Mouse (Mus musculus) telencephalon, adult 2 months (tissue): Measurements from ENCODE around the gene 2410004P03Rik.

ENCODE experiments used
- DNase-seq: peaks from one replicate; pipeline ENCODE4 v3.0.0-alpha.2; 2011; ENCODE audit warnings: low read depth, low spot score

The 2410004P03Rik gene

DNA sequence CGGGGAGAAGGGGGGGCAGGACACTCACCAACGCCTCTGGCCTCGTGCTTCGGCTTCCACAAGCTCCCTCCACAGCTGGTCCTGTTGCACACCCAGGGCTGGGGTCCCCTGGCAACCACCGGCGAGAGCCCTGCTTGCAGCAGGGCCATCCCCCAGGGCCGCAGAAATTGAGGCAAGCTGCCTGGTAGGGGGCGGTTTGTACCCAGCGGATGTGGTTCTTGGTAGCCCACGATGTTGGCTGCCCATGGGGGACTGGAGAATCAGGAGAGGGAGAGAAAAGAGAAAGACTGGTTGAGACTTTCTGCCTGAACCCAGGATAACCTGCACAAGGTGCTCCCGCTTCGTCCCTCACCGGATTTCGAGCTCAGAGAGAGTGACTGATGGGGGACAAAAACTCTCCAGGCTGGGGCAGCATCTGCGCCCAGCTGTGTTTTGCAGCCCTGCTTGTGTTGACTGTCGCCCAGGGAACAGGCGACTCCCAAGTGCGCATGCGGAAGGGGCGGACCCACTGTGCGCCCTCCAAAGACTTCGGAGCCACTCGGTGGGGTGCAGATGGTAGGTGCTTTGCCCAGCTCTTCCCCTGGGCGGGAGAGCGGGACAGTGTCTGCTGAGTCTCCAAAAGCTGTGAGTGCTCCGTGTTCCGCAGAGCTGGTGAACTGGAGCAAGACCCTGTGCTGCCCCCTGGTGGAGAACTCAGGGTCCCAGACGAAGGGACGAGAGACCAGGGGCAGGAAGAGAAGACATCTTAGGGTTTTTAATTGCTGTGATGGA is at the start of gene 2410004P03Rik:
Gene 2410004P03Rik, minus strand, starts transcription at position 628 of the 771 bp plus-strand sequence.
- DNase-seq, result no peak

DNA sequence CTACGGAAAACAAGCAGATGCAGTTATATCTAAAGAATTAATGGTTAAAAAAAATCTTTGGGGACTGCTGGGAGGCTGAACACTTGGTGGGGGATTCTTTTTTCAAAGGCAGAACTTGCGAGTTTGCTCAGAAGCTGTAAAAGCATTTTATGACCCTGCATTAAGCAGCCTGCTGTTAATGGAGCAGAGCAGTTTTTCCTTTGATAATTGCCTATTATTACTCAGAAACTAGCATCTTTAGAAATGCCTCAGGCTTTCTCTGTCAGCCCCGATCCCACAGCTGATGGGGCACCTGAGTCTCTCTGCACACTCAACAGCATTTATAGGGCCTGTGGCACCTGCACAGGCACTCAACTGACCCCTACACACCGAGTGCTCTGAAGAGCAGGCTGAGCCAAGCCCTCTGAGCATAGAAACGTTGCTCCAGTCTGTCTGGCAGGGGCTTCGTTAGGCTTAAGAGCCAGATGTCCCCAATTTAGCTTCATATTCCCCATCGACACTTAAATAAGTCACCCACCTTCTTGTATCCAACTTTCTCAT is 49.7 kb upstream of the 2410004P03Rik start:
- no peak for DNase-seq

- DNase-seq, result no peak
These were observed 47.0 kb upstream of the 2410004P03Rik start for GRCm38 (mm10) chr12:17058490-17058889.

DNA sequence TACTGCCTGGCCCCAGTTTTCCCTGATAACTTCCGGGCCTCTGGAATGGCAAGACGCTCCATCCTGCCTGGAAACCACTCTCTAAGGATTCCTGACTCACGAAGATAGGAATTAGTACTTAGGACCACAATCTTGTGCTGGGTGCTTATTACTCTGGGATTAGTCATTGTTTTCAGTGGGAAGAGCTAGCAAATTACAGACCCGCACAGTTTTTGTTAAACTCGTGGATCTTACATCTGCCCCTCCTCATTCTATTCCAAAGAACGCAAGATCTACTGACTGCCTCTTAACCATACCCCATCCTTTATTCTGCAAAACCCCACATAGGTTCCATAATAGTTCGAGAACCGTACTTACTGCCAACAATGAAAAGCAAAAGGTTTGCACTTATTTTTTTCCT is 45.6 kb upstream of the 2410004P03Rik start:
- no peak for DNase-seq

- no peak for DNase-seq
These were observed 44.2 kb upstream of the 2410004P03Rik start for GRCm38 (mm10) chr12:17055766-17056165.

DNA sequence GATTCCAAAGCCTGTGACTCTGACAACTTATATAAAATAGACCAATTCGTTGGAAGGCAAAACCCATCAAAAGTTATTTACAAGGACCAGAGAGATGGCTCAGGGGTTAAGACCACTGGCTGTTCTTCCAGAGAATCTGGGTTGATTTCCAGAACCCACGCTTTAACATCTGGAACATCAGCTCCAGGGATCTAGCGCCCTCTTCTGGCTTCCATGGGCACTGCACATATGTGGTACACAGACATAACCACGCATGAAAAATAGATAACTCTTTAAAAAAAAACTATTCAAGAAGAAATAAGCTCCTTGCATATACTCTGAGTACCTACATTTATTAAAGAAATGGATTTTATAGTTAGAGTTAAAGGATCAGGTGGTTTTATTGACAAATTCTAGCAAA is 43.2 kb upstream of the 2410004P03Rik start:
- no peak for DNase-seq

- no peak for DNase-seq
These were observed 41.1 kb upstream of the 2410004P03Rik start for GRCm38 (mm10) chr12:17052673-17053072.

DNA sequence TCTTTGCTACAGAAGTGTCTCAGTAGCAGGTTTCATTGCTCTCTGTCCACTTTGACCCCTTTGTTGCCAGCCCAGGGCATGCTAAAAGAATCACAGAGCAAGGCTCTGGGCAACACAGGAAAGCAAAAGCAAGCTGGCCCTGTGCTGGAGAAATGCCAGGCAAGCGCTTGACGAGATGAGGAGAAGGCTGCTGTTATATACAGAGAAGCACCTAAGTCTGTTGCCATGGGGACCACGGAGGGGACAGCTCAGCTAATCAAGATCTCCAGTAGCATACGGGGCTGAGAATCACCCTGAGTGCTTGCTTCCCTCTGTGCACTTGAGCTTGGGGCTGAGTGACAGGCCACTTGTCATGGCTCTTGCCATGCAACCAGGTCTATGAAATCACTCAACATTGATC is 39.5 kb upstream of the 2410004P03Rik start:
- DNase-seq, result no peak

DNA sequence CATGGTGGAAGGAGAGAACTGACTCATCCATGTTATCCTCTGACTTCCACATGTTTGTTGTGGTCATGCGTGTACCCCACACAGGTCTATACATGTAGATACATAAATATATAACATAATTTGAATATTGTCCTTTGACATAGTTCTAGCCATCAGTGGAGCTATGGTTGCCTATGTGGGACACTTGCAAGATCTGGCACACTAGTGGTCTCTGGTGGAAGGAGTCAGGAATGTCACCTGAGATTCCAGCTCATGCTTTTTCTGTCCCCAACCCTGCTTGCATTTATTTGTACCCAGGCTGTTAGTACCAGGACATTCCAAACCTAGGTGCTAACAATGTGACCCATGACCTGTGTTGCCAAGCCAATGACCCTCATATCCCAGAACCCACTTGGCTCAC is 38.3 kb upstream of the 2410004P03Rik start:
- no peak for DNase-seq

- no peak for DNase-seq
These were observed 37.6 kb upstream of the 2410004P03Rik start for GRCm38 (mm10) chr12:17048979-17049612.

- DNase-seq, result no peak
These were observed 31.8 kb upstream of the 2410004P03Rik start for GRCm38 (mm10) chr12:17043311-17043710.

DNA sequence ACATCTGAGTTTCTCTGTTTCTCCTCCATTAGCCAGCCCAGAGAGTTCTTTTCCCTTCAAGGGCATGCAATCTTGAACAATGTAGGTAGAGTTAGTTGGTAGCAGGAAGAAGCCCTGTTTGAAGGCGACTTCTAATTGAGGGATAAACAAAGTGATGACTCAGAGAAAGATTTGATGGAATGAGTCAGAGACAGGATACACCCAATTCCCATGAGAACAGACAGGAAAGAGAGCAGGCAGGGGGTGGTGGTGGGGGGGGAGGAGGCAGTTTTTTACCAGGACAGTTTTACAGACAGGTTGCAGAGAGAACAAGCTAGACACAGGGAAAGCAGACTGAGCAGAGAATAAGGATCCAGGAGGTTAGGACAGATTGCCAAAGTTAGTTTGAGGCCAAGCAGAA is 29.0 kb upstream of the 2410004P03Rik start:
- DNase-seq, result no peak

- no peak for DNase-seq
These were observed 27.9 kb upstream of the 2410004P03Rik start for GRCm38 (mm10) chr12:17039415-17039814.

GRCm38 (mm10) chr12:17038246-17038645 is 26.7 kb upstream of the 2410004P03Rik start:
- DNase-seq, result no peak

GRCm38 (mm10) chr12:17037053-17037610 is 25.6 kb upstream of the 2410004P03Rik start:
- DNase-seq, result peak; percentile 58

DNA sequence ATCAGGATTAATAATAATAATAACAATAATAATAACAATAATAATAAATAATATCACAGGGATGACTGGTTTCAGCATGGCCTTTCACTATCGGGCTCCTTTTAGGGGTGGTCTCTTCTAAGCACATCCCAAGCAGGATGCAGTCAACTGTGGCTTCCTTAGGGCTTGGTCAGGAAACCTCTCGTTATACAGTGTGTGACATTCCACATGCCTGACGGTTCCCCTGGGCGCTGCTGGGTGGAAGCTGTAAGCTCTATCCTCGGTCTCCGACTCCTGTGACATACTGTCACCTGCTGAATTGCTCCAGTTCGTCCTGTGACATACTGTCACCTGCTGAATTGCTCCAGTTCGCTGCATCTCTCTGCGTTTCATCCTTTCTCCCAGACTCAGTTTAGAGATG is 25.0 kb upstream of the 2410004P03Rik start:
- no peak for DNase-seq

GRCm38 (mm10) chr12:17035128-17035527 is 23.6 kb upstream of the 2410004P03Rik start:
- DNase-seq, result no peak

- DNase-seq, result no peak
These were observed 23.1 kb upstream of the 2410004P03Rik start for GRCm38 (mm10) chr12:17034671-17035070.

- DNase-seq, result no peak
These were observed 21.9 kb upstream of the 2410004P03Rik start for GRCm38 (mm10) chr12:17033464-17033841.

DNA sequence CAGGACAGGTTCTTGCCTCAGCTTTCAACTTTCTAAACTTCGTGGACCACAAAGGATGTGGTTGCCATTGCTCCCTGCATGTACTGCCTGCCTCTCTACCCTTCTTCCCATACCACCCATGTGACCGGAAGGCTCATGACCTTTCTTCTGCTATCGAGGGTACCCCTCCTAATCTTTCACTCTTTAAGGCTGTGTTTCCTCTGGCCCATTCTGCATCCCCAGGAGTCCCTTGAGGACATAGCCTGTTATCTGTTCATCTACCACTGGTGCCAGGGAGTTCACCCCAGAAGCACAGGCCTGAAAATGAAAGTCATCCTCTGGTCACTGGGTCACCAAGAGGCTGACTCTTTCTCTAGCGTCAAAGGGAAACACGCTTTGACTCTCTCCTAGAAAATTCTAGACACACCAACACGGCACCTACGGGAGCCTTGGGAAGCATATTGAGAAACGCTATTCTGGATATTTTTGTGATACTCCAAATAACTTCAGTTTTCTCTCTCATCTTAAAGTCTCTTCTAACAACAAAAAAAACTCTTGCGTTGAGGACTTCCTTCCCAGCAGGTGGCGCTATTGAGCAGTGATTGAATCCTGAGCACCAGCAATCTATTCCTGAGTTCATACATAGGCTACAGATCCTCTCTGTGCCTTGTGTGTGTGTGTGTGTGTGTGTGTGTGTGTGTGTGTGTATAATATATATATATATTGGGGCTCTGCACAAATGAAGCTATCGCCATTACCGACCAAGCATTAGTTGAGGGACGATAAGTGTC is 21.4 kb upstream of the 2410004P03Rik start:
- peak; percentile 74 for DNase-seq

GRCm38 (mm10) chr12:17024554-17025110 is 13.1 kb upstream of the 2410004P03Rik start:
- DNase-seq, result no peak

- DNase-seq, result no peak
These were observed 10.6 kb upstream of the 2410004P03Rik start for GRCm38 (mm10) chr12:17022145-17022544.
